Mouse (Mus musculus) heart, embryonic 11.5 days (tissue): ENCODE measurements around the gene Gm16485. TPM values are rescaled to one million over a fixed set of nuclear protein-coding genes. Genes with fewer than 3 reads are reported as not detected.

ENCODE experiments used
- ATAC-seq: fragments of 200-750 bp; cut with Nextera tagmentation; replicated peaks from 2 replicates; pipeline ENCODE4 v1.8.0; 2017; ENCODE audit warnings: moderate library complexity; ENCODE audit not compliant: insufficient number of reproducible peaks, low FRiP score, low TSS enrichment
- H3K27ac ChIP-seq: fragments of 300-500 bp; sonication (generic); 2 replicates; pipeline ENCODE4 v1.5.1; 2014; ENCODE audit warnings: mild to moderate bottlenecking, low read depth, low read length
- H3K27me3 ChIP-seq: fragments of 300-500 bp; sonication (generic); 2 replicates; pipeline ENCODE4 v1.6.1; 2014; ENCODE audit warnings: mild to moderate bottlenecking, low read length, mixed read lengths; ENCODE audit not compliant: control insufficient read depth, insufficient read depth
- H3K36me3 ChIP-seq: fragments of 300-500 bp; sonication (generic); 2 replicates; pipeline ENCODE4 v1.6.1; 2014; ENCODE audit warnings: mild to moderate bottlenecking, low read length, moderate library complexity, mixed read lengths; ENCODE audit not compliant: control insufficient read depth, insufficient read depth
- H3K4me1 ChIP-seq: fragments of 300-500 bp; sonication (generic); 2 replicates; pipeline ENCODE4 v1.6.1; 2014; ENCODE audit warnings: low read length; ENCODE audit not compliant: control insufficient read depth, insufficient read depth
- H3K4me2 ChIP-seq: fragments of 300-500 bp; sonication (generic); 2 replicates; pipeline ENCODE4 v1.6.1; 2014; ENCODE audit warnings: mild to moderate bottlenecking, moderate library complexity
- H3K4me3 ChIP-seq: fragments of 300-500 bp; sonication (generic); 2 replicates; pipeline ENCODE4 v1.5.1; 2014; ENCODE audit warnings: low read depth, low read length
- H3K9ac ChIP-seq: fragments of 300-500 bp; sonication (generic); 2 replicates; pipeline ENCODE4 v1.6.1; 2014; ENCODE audit warnings: mild to moderate bottlenecking, low read depth, low read length, moderate library complexity
- H3K9me3 ChIP-seq: fragments of 300-500 bp; sonication (generic); replicated peaks from 2 replicates; pipeline ENCODE4 v1.6.1; 2016; ENCODE audit warnings: low read length; ENCODE audit not compliant: control insufficient read depth
- WGBS: fragments of 180-500 bp; shearing (Covaris S2); extraction: QIAGEN DNeasy Blood & Tissue Kit; methylation state at CpG from one replicate; pipeline ENCODE4 v1.1.7; 2014; ENCODE audit not compliant: insufficient replicate concordance; 5-methylcytosine and 5-hydroxymethylcytosine counted together
- polyA plus RNA-seq: library from polyadenylated mRNA; unstranded; fragments of >200 nt; fragmentation: Nextera tagmentation; extraction: Ambion mirVana; gene quantifications from 2 replicates; pipeline ENCODE4 v1.2.1, GENCODE M21; 2014

Gm16485 gene
- polyA plus RNA-seq, 1 experiment from 2014 or later: not detected

DNA sequence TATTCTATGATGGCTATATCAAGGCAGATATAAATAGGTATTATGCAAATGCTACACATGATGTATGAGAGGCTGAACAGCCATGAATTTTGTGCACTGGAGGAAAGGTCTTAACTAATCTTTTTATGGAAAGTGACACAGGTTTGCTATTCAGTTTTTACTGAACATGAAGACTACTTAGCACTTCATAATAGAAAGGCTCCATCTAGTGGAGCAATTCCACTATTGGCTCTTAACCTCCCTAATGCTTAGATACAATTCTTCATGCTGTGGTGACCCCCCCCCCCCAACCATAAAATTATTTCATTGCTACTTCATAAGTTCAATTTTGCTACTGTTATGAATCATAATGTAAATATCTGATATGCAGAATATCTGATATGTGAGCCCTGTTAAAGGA lies 29.6 kb downstream of the Gm16485 start:
- Histone ChIP-seq H3K4me3 (no peak overlapping the region), H3K36me3 (no peaks in the 10 kb centered on the region; the same call in 1 of the 2 replicates), H3K9ac (no peak overlapping the region), H3K27me3 (no peaks in the 10 kb centered on the region), H3K27ac (no peak overlapping the region), H3K4me1 (no peaks in the 10 kb centered on the region), H3K9me3 (no peaks in the 10 kb centered on the region), H3K4me2 (no peak overlapping the region)
- no peak for ATAC-seq

DNA sequence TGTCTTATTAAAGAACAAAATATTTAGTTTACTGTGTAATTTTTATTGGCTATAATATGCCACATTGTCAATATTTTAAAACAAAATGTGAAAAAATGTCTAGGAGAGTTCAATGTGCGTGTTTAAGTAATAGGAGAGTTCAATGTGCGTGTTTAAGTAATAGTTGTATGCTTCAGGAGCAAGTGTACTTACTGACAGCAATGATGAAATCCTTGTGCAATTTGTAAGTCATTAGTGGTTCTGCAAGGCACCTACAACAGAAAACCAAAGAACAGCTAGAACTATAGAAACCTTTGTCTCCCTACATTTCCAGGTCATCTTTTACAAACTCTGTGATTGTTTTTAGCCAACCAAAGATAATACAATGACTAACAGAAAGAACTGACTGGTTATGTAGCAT lies 43.5 kb downstream of the Gm16485 start:
- Histone ChIP-seq H3K4me3 (no peak overlapping the region), H3K27me3 (no peaks in the 10 kb centered on the region), H3K27ac (no peak overlapping the region), H3K4me2 (no peak overlapping the region), H3K4me1 (no peaks in the 10 kb centered on the region), H3K36me3 (no peaks in the 10 kb centered on the region), H3K9me3 (no peaks in the 10 kb centered on the region), H3K9ac (no peak overlapping the region)
- ATAC-seq: no peak
- WGBS: 80% methylated on average over 2 of the region's 2 CpGs

Other genes starting within 250 kb of the Gm16485 start
- gene Pgr, start 72.0 kb upstream of the Gm16485 start, polyA plus RNA-seq: not detected in 2 replicates